Mouse (Mus musculus): ENCODE measurements around the gene Lsm4.

The Lsm4 gene

DNA sequence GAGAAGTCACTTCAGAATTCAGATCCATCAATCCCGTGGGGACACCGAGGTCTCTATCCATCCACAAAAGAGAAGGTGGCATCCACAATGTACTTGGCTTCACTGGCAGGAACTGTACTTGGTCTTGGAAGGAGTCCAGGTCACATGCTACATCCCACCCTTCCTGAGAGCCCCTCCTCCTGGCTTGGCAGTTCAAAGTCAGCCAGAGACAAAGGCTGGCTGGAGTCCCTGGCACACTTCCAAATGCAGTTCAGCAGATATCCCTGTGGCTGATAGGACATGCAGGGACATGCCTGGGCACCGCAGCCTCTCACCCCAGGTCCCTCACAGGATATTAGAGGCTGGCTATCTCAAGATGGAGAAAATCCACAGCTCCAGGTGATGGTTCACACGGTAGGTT lies 23.7 kb upstream of the Lsm4 start:
- DNase-seq (ENCODE audit: low read depth, low spot score), result no peak

DNA sequence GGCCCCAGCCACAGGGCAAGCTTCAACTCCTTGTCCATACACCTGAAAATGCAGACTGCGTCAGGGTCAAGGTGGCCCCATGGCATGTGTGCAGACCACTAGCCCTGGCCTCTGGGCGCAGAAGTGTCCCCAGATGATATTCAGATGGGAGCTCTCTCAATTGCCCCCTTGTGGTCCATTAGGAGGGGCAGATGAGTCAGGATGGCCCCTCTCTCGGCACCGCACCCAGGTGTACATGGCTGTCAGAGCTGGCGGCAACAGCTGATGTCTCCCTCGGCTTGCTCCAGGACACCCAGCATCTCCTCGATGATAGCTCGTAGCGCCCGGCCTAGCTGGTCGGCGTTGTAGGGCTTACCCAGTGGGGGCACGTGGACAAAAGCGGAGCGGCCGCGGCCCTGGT lies 22.7 kb upstream of the Lsm4 start:
- no peak for DNase-seq (ENCODE audit: low read depth, low spot score)

DNA sequence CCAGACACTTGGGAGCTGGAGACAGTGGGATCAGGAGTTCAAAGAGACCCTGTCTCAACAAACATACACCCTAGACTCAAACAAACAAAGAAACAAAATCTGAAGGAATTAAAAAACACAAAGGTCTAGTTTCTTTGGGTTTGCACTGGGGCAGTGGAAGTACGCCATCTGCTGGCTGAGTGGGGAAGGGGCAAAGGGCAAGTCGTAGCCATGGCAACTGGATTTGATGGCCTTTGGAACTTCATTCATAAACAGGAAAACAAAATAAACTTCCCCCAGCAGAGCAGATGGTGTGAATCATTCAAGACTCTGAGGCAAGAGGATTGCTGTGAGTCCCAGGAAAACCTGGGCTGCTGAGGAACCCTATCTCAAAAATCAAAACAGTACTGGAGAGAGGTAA lies 19.8 kb upstream of the Lsm4 start:
- peak; percentile 74 for DNase-seq (ENCODE audit: low read depth, low spot score)

DNA sequence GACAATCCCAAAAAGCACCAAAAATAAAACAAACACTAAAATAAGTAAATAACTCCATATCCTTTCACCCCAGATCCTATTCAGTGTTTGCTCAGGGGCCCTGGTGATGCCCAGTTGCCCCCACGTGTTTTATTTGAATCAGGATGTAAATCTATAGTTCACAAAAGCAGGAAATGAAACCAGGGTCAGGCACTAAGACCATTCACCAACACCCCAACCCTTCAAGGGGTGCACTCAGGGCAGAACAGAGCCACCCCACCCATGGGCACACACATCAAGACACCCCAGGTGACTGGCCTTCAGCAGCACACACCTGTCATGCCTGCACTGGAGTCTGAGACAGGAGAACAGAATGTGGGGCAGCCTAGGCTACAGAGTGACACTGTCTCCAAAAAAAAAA lies 18.9 kb upstream of the Lsm4 start:
- DNase-seq (ENCODE audit: low read depth, low spot score), result no peak

DNA sequence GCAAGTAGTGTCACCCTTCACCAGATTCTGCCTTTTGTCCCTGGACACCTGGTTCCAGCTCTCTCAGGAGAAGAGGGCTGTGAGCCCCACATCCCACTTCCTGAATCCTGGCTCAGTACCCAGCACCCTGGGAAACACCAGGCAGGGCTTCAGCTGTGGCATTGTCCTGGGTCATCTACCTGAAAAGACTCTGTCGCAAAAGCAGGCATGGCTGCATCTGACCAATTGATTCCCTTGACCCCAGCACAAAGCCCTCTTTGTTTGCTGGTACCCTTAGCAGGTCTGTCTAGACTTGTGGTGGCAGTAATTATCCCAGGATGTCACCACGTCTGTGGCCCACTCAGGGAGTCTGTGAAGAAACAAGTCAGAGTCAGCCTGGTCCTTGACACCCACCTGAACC lies 17.6 kb upstream of the Lsm4 start:
- no peak for DNase-seq (ENCODE audit: low read depth, low spot score)

DNA sequence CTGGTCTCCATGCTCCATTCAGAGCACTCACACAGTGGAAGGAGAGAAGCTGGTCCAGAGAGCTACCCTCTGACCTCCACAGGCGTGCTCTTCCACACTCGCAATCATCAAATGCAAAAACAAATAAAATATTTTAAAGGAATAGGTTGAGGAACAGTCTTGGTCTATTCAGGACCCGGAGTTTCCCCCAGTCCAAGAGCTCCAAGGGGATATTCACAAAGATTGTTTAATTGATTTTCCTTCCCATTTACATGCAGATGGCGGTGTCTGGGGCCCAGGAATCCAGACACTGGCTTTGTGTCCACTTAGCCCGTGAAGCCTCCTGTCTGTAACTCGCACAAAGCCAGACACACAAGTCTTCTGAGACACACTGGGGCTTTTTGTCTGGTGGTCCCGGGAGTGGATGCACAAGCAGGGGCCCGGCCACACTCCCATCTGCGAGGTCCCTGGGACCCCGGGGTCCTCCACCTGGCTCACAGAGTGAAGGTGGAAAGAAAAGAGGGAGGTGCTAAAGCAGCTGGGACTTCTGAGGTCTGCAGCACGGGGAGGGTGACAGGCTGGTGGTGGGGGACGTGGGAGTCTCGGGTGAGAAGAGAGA lies 16.8 kb upstream of the Lsm4 start:
- DNase-seq (ENCODE audit: low read depth, low spot score), result no peak

DNA sequence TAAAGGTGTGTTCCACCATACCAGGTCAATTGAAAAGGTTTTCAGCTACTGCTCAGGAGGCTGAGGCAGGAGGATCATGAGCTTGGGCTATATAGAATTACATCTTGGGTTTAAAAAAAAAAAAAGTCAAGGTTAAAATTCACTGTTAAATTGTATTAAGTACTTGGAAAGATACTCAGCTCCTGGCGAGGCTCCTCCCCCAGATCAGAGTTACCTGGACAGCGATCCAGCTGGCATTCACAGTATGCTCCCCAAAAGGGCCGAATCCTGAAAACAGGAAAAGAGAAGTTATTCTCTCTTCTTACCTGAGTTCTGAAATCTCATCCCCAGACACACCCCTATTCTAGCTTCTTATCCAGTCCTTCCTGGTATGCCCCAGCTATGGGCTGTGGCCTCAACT lies 15.8 kb upstream of the Lsm4 start:
- no peak for DNase-seq (ENCODE audit: low read depth, low spot score)

DNA sequence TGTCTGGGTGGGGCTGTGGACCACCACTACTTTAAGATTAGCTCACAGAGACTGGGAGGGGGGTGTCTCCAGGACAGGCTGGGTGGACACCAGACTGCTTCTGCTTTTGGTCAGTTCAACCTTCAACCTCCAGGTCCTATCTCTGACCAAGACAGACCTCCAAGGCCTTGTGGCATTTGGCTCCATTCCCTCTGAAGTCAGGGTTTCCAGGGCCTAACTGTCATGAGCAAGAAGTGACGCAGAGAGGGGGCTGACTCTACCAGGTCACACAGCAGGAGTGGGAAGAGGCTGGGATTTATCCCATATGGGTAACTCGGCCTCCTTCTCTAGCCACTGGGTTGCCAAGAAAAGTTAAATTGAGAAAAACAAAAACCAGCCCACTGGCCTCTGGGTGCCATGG lies 15.3 kb upstream of the Lsm4 start:
- DNase-seq (ENCODE audit: low read depth, low spot score), result no peak

DNA sequence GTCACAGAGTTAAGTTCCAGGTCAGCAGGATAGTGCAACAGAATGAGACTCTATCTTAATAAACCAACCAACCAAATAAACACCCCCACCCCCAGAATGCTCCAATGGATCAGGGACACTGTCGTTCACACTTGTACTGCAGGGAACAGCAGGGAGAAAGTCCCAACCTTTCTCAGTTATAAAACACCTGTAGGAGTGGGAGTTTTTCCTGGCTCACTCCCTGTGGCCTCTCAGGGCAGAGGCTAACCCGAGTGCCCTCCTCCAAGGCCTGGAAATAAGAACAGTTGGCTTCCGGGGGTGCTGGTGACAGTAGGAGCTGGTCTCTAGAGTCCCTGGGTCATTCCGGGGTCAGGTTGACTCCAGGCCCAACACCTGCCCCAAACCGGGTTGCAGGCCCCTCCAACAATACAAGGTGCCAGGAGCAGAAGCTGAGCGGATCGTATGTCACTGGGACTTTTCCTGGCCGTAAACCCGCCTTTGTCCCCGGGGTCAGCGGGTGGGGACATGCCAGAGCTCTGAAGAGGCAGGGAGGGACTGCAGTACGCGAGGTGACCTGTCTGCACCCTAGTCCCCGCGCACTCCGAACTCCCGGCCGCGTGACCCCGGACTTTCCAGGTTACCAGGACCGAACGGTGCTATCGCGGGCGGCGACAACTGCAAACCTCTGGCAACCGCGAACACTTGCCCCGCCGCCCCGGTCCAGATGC lies 14.0 kb upstream of the Lsm4 start:
- no peak for DNase-seq (ENCODE audit: low read depth, low spot score)

DNA sequence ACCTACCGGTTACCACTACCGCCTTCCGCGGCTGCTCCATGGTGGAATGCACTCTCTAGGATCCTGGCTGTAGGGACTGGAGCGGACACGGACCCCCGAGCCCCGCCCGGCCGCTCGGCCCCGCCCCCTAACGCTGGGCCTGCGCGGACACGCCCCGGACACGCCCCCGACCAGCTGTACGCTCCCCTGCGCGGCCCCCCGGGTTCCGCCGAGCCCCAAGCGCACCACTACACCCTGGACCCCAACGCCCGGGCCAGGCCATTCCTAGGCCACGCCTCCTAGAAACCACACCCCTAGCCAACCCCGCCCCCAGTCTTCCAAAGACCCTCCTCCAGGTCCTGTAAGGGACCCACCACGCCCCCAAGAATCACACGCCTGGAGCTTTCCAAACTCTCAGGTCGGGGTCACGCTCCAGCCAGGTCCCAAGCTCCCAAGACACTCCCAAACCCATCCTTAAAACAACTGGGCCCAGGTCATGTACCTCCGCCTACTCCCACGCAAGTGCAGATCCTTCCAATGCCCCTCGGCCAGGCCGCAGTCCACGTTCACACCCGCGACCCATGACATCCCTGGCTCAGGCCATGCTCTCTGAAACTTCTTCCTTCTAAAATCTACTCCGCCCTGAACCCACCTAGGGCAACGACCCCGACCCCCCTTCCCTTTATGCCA lies 13.3 kb upstream of the Lsm4 start:
- peak; percentile 78 for DNase-seq (ENCODE audit: low read depth, low spot score)

DNA sequence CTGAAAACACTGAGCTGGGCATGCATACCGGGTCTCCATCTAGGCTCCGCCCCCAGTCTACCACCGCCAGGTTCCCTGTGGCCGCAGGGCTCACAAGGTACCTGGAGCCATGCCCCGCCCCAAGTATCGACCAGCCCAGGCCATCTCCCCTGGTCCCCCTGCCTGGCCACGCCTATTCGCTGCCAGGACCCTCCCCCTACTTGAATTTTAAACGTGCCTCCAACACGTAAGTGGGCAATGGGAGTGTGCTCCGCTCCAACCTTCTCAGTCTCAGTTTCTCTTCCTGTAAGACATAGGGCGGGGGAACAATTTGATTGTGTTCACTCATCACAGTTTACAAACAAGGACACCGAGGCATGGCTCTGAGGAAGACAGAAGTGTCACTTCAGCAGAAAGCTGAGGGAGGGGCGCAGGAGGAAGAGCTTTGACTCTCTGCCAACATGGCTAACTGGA lies 12.7 kb upstream of the Lsm4 start, which contains the start of gene Pgpep1:
Gene Pgpep1 (minus strand): TSS at position 116 of the 453 bp plus-strand sequence.
- peak; percentile 63 for DNase-seq (ENCODE audit: low read depth, low spot score)

DNA sequence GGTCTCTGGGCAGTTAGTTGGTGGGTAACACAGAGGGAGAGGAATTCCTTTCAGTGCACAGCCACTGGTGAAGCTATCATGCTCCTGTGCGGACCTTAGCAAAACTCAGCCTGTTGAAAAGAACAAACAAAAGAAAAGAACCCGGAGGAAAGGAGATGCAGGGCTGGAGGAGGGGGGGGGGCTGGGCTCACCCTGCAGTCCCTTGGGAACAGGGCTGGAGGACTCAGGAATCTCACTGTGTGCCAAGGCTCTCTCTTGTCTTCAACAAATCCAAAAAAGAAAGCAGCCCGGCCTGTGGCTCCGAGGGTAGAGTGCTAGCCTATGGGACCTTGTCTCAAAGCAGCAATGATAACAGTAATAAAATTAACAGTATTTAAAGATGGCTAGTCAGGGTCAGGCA lies 9.4 kb upstream of the Lsm4 start:
- DNase-seq (ENCODE audit: low read depth, low spot score), result no peak

DNA sequence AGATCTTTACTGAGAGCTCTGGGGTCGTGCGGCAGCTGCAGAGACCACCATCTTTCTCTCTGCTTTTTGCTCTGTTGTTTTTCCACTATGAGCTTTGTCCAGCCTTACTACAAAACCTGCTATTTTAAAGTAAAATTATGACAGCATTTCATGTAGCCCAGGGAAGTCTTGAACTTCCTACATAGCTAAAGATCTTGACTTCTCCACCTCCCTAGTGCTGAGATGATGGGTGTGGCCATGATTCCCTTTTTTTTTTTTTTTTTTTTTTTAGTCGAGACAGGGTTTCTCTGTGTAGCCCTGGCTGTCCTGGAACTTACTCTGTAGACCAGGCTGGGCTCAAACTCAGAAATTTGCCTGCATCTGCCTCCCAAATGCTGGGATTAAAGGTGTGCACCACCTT lies 8.4 kb upstream of the Lsm4 start:
- no peak for DNase-seq (ENCODE audit: low read depth, low spot score)

DNA sequence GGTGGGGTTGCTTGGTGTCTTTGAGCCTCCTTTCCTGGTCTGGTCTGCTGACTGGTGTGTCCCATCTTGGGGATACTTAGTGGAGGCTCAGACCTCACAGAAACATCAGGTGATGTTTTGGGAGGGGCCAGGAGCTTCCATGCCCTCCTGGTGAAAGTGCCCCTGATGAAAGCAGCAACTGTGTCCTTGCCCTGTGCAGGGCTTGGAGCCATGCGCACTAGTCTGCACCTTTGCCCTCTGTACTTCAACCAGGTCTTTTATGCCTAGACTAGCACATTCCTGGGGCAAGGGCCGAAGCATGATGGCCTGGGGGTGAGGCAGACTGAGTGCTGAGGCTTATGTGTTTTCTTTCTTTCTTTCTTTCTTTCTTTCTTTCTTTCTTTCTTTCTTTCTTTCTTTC lies 7.4 kb upstream of the Lsm4 start:
- no peak for DNase-seq (ENCODE audit: low read depth, low spot score)

DNA sequence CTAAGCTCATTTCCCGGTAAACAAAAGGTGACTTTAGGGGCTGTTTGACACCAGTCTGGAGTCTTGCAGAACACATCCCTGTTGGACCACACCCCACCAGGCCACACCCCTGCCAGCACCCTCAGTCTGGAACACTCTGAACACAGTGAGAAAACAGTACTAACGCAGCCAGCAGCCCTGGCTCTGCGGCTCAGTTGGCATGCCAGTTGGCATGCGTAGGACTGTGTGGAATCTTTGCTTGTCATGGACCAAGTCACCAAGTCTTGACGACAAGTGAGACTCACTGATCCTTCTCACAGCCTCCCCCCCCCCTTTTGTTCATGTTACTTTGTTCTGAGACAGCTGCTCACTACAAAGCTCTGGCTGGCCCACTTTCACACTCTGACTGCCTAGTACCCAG lies 6.0 kb upstream of the Lsm4 start:
- no peak for DNase-seq (ENCODE audit: low read depth, low spot score)

DNA sequence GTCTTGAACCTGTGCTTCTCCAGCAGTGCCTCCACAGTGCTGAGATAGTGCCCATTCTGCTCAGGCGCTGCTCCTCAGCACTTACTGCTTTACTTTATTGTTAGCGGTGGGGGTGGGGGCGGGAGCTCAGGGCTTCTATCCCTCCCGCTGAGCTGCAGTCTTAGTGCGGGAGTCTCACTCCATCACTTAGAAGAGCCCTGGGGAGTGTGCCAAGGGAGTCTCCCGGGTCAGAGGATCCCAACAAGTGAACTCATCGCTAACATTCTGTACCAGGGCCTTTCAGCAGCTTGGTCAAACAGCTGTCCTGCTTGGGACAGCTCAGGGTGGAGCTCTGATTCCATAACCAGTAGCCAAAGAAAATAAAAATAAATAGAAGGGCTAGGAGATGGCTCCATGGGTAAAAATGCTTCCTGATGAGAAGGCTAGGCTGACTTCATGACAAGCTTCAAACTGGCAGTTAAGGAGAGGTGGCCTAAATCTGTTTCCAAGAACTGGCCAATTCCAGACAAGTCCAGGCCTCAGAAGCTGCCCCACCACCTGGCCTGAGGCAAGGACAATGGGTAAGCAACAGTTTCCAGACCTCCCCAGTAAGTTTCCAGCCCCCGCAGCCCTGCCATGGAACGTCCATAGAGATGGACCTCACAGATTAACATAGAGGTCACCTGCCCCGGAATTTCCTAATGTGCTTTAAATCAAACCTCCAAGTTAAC lies 1.3 kb upstream of the Lsm4 start:
- DNase-seq (ENCODE audit: low read depth, low spot score), result no peak

DNA sequence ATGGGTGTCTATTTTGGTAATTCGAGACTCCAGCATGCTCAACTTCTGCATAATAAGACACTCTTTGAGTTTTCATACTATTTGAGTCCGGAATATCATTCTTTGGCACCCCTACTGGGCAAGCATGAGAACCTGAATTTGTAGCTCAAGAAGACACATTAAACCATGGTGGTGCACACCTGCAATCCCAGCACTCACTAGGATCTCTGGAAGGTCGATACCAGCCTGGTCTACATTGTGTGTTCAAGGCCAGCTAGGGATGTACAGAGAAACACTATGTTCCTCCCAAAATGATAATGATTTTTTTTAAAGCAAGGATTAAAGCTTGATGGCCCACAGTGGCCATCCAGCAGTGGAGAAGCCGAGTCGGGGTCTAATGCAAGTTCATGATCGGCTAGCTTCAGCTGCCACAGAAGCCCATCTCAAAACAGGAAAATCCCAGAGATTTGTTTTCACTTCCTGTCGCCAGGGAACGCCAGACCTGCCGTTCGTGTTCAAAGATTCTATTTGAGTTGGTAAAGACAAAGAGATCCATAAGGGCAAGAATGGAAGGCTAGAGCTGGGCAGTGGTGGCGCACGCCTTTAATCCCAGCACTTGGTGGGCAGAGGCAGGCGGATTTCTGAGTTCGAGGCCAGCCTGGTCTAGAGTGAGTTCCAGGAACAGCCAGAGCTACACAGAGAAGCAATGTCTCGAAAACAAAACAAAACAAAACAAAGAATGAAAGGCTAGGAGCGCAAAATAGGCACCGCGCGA lies 546 bp upstream of the Lsm4 start:
- no peak for DNase-seq (ENCODE audit: low read depth, low spot score)

DNA sequence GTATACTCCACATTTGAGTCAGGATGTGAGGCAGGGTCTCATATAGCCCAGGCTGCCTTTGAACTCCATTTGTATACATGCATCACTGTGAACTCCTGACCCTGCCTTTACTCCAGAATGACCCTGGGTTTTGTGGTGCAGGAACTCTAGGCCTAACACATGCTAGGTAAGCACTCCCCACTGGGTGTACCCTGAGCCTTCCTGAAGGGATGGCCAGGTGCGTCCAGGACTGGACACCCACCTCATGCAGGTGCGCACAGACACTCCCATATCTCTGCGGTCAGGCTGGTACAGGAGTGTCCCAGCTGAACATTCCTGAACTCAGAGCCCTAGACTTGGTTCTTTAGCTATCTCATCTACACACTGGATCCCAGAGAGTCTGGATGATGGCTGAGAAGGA lies 1.1 kb downstream of the Lsm4 start:
- DNase-seq (ENCODE audit: low read depth, low spot score), result no peak

DNA sequence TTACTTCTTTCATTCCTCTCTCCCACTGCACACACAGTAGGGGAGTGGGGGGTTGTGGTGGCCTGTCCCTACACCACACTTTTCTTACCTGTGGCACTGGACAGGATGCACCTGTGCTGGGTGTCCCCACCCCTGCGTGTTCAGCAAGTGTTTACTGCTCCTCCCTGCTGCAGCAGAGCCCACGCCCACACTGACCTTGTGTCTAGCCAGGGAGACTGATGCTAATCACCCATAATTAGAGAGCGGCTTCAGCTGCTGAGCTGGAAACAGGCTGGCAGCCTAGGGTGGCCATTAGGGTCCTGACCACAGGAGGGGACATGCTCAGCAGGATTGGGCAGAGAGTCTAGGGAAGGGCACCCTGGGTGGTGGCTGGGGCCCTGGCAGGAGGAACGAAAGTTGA lies 1.7 kb downstream of the Lsm4 start:
- peak; percentile 48 for DNase-seq (ENCODE audit: low read depth, low spot score)

DNA sequence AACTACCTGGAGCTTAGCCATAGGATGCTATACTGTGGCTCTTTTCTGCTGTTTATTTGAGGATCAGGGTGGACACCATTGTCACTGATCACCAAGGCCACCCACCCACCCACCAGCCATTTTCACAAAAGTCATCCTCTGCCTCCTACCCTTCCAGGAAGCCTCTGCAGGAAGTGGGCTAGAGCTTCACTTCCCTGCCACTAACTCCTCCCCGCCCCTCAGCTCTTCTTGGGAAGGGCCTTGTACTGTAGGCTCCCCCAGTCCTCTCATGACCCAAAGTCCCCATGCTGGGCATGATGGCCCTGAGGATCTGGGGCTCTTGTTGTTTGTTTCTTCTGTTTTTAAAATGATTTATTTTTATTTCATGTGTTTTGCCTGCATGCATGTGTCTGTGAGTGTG lies 2.3 kb downstream of the Lsm4 start:
- peak; percentile 81 for DNase-seq (ENCODE audit: low read depth, low spot score)

DNA sequence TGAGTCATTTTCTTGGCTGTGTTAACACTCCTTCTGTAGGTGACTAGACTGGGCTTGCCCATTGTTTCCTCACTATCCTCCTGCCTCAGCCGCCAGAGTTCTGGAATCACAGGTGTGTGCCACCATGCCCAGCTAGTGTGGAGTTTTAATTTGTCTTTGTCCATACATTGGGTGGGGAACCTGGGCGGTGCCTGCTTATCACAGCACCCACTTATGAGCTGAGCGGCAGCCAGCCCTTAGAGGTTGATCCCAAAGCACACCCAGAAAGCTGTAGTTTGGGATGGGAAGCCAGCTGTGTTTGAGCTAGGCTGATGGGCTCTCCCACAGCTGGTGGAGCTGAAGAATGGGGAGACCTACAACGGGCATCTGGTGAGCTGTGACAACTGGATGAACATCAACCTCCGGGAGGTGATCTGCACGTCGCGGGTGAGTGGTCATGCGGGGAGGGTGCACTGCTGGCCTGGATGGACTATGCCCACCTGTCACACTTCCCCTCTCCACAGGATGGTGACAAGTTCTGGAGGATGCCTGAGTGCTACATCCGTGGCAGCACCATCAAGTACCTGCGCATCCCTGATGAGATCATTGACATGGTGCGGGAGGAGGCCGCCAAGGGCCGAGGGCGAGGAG lies 4.5 kb downstream of the Lsm4 start:
- DNase-seq (ENCODE audit: low read depth, low spot score), result no peak

Measured in CD4-positive helper T cell, adult 2 months (primary cell).